Mouse (Mus musculus) adrenal gland, adult (tissue): ENCODE data around the gene Wdr44.
A peak's percentile ranks its signal among the peaks of the same experiment; 100 is the strongest.
"Not testable (repeated sequence)": the region's sequence is repeated elsewhere in the genome, so short reads cannot be mapped to it uniquely, and the experiment has no call there.

Experiments used
- DNase-seq, 2 experiments: peaks; one replicate each; pipeline ENCODE4 v3.0.0; 2022 to 2023; ENCODE audit warnings: low spot score in 1 of 2; ENCODE audit not compliant: inconsistent age in 2 of 2

Gene Wdr44

DNA sequence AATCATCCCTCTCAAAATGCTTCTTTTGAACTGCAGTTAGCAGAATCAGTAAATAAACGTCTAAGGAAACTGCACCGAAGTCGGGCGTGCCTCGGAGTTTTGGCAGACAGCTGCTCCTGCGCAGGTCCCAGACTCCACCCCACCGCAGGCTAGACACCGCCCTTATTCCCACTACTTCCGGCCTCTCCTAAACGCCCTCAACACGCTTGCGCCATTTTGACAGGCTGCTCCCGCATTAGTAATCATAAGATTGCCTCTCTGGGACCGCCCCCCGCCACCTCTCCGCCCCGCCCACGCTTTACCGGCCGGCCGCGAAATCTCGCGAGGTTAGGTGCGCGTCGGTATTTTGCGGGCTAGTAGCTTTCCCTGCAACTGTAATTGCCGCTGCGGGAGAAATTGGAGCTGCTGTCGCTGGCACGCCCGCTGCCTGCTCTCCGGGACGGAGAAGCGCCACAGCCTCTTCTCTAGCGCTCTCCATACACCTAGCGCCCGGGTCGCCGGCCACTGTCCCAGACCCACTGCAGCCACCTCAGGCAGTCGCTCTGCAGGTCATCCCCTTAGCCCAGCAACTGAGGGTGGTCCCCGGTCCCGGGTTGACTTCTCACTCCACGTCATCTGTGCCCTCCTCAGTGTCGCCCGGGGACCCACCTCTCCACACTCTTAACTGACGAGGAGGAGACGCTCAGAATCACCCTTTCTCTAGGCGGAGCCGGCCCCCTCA lies at the start of gene Wdr44:
TSS of gene Wdr44 (plus strand) at position 330 of the 721 bp plus-strand sequence.
- DNase-seq, result peak; percentile 95 to 98

DNA sequence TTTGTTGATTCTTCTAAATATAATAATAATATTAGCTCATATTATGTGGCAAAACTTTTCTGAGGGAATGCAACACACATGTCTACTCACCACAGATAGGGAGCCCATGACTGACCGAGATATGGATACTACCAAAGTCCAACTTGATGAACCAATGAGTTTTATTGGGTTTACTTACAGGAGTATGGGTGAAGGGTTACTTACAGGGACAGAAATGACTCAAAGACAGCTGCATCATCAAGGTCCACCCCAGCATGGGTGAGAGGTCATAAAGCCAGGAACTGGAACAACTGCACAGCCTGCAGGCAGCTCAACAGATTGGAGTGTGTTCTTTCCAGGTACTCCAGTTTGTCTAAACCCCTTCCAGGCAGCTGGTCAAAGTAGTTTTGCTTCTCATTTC lies 44.5 kb upstream of the Wdr44 start:
- no peak for DNase-seq

DNA sequence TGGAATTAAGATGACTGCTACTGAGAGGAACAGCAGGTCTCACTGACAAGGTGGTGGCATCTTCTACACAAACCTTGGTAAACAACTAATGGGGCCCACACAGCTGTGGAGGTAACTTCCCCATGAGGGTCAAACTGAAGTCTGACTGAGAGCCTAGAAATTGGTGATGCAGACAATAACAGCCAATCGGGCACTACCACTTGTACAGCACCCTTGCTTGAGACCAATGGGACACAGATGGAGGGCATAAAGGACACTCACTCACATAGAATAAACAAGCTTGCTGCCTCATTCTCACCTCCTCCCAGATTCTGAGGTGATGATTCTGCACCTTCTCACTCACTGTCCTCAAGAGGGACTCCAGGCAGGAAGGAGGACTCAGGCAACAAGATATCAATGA lies 30.6 kb upstream of the Wdr44 start:
- DNase-seq, result no peak

DNA sequence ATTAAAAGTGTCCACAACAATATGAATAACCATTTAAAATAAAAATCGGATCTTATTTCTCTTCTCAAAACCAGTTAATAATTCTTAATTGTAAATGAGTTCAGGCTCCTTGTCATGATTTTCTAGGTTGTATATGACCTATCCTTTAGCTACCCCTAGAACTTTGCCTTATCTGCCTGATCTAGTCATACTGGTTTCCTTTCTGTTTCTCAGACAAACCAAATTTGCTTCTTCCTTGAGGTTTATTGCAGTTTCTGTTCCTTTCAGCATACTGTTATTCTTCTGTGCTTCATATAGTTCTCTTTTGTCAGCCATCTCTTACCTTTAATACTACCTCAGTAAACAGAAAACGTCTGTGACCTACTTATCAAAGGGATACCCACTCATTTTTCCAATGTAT lies 19.7 kb upstream of the Wdr44 start:
- no peak for DNase-seq

DNA sequence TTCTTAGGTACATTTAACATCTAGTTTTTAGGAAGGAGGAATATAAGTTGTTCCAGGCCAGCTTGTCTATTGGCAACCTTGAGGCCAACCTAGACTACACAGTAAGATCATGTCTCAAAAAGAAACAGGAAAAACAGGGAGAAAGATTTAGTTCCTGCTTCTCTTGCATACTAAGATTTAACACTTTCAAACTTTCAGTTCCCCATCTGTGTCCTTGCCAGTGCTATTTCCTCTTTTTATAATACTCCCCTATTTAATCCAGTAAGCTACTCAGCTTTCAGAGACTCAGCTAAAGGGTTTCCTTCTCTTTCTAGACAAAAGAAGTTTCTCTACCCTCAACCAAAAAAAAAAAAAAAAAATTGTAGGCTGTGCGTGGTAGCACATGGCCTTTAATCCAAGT lies 17.4 kb upstream of the Wdr44 start:
- DNase-seq, result no peak

DNA sequence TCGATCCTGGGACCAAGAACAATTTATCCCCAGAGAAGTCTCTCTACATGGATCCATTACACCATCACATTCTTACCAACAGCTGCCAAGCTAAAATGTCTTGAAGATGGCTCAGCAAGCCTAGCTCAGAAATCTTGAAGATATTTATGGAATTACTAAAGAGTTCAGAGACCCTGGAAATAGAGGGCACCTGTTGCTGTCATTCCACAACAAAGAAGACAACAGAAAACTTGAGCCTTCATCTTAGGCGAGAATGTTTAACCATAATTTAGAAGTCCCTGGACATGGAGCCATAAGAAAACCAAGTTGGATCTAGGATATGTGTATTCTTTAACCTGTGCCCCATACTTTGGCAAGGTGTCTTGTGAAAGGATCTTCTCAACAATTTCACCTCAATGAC lies 16.3 kb upstream of the Wdr44 start:
- no peak for DNase-seq

DNA sequence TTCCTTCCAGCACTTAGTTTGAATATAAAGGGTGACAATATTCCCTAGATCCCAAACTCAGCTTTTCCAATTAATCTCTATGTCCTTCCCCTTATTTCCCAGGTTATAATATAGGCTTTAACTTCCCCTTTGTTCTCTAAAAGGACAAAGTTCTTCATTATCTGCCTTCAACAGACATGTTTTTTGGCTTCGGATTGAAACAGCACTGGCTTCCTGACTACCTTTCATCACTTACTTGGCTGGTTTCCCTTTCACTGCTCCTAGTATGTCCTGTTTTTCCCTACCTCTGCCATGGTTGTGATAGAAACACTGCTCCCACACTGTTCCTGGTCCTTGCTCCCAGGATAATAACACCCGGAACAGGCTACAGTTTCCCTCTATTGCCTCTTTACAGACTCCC lies 15.3 kb upstream of the Wdr44 start:
- DNase-seq, result no peak

DNA sequence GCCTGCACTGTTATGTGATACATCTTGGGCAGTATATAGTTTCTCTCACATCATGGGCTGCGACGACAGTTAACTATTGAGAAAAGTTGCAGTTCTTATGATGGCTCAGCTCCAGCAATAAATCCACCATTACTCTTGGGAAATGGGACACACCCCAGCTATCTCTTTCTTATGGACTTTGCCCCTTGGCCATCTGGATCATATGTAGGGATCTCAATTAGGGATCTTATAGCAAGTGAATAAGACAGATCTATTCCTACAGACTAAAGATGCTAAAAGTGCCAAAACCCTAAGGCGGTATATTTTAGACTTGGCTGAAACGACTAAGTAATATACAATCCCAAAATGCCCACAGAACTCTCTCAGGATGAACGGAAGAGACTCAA lies 522 bp upstream of the Wdr44 start:
- no peak for DNase-seq

DNA sequence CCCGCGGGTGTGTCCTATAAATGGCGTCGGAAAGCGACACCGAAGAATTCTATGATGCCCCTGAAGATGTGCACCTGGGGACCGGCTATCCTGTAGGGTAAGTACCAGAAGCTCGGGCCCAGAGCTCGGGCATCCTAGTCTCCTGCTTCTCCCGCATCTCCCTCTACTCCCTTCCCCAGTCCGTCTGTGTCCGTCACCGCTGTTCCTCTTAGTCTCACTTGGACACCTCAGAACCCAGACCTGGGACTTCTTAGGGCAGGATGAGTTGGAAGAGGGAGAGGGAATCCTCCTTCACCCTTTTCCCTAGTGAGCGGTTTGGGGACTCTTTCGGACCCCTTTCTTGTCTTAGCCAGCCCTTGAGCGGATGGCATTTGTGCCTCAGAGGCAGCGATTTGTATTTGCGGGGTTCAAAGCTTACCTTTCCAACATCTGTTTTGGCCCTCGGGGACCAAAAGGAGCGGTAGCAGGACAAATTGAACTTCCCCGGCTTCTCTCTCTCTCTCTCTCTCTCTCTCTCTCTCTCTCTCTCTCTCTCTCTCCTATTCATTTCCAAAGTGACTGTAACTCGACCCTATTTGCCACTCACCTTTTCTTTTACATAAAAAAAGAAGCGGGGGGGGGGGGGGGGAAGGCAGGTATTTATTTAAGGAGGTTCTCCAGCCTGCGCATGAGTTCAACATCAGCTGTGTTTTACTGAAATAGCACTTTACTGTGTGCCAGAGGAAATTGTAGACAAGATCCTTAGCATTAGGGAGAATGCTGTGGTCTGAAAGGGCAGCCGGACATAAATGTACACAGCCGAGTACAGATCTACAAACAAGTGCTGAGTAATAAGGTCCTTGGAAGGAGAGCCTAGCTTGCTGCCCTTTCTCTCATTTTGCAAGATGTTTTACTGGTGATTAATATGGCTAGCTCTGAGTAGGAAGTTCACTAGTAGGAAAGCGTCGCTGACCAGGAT lies 871 bp downstream of the Wdr44 start:
- peak; percentile 5 to 66 for DNase-seq

DNA sequence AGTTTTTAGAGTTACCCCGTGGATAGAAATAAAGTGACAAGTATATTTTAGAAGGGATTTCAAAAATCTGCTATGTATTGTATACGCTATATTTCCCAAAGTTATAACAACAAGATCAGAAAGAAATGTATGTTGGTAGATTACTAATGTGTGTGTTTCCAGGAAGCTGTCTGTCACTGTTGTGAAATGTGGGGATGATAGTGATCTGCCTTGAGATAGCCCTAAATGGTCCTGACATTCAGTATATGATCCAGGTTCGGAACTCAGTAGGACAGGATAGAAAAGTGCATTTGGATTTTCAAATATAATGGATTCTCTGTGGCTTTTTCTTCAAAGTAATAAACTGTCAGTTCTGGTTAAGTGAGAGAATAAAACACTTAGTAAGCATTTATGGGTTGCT lies 1.7 kb downstream of the Wdr44 start:
- DNase-seq, result no peak

DNA sequence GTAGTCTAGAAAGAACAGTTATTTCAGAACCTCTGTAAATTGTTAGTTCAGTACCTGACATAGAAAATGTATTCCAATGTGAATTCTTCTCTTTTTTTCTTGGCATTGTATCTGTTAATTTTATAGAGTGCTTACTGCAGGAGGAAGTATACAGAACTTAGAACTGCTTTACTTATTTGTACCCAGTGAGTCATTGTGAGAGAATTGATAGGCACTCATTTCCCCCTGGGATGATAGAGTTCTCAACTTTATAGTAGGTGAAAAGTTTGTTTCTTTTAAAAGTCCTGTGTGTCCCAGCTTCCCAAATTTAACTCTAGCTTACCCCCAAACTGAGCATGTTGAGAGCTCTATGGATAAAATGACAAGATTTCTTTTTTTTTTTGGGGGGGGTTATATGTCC lies 2.3 kb downstream of the Wdr44 start:
- DNase-seq, result no peak

DNA sequence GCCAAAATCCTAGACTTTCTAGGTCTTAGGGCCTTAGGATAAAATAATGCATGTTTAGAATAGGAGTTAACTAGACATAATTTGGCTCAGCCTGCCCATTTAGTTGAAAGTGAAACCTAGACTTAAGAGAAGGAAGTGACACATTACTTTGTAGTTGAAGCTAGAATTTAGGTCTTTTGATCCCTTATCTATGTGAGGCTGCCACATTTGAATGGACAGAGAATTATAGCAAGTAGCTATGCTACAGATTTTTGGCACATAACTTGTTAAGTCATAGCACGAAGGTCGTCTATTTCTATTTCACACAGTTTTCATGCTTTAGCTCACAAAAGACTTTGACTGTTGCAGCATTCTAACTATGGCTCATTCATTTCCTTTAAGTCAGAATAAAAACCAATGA lies 4.5 kb downstream of the Wdr44 start:
- DNase-seq, result no peak

DNA sequence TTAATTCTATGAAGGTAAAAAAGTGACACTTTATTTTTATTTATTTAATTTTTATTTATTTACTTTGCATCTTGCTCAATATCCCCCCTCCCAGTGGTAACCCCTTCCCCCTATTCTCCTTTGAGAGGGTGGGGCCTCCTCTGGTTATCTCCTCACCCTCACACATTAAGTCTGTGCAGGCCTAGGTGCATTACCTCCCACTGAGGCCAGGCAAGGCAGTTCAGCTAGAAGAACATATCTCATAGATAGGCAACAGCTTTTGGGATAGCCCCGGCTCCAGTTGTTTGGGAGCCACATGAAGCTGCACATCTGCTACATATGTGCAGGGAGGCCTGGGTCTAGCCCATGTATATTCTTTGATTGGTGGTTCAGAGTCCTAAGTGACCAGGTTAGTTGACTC lies 6.2 kb downstream of the Wdr44 start:
- DNase-seq, result no peak

DNA sequence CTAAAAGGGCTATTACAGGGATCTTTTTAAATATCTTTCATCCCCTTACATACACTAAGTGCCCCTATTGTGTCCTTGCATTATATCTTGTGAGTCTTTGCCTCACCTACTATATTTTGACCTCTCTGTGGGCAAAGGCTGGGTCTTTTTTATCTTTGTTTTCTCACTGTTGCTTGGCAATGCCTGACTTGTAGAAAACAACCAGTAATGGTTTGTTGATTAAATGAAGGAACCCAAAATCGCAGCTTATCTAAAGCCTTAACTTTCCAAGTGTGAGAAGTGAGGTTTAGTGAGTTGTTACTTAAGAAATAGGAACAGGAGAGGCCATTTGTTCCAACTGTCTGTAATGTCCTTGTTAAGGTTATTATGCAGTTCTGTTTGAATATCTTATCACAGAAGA lies 24.4 kb downstream of the Wdr44 start:
- no peak for DNase-seq

DNA sequence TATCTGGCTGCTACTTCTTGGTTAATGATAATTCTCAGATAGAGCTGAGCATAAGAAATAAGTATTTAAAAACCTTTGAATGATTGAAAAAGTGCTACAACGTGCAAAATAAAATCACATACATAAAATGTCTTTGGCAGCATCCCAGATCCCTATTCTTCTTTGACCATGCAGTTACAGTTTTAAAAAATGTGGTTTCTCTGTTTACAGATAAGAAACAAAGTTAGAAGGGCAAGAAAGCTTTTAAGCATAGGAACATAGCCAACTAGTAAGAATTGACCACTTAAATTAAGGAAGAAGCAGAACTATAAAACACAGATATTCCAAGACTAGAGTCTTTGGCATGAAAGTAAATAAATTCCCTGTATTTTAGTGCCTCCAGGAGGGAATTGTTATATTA lies 34.6 kb downstream of the Wdr44 start:
- no peak for DNase-seq

DNA sequence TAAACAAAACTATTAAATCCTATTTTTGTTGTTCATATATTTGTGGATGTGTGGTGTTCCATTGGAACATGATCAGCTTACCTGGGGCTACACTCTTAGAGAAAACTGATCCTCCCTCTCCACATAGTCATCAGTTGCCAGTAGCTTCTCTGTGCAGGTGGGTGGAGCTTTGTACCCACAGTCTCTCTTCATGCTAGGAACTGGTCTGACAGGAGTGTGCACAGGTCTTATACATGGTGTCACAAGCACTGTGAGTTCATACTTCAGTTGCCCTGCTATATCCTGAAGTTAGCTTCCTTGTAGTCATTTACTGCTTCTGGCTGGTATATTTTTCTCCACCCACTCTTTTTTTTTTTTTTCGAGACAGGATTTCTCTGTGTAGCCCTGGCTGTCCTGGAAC lies 61.8 kb downstream of the Wdr44 start:
- DNase-seq, result no peak

DNA sequence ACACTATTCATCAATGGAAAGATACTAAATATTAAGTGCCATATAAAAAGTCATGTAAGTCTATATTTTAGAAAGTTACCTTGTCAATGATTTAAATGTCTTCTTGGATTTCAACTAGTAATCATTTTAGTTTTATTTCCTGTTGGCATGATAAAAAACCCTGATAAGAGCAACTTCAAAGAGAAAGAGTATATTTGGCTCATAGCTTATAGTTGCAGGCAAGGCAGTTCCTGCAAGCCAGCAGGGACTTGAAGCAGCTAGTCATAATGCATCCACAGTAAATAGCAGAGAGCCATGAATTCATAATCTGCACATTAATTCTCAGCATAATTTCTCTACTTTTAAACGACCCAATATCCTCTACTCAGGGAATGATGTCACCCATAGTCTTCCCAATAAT lies 75.0 kb downstream of the Wdr44 start:
- DNase-seq, result no peak

DNA sequence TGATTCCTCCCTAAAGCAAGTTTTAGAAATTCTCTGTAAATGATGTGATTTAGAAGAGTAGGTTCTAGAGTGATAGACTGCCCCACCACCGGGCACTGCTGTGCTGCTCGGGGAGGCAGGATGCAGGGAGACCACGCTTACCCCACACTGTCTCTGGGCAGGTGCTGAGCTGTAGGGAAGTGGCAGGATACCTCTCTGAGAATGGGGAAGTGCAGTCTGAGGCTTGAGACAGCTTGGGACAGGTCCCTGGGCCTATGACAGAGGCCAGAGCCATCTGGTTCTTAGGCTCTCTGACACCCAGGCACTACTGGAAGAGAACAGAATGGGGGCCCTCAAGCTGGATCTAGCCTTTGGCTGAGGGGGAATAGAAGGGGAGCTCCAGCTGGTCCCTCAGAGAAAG lies 114.3 kb downstream of the Wdr44 start:
- DNase-seq, result no peak

DNA sequence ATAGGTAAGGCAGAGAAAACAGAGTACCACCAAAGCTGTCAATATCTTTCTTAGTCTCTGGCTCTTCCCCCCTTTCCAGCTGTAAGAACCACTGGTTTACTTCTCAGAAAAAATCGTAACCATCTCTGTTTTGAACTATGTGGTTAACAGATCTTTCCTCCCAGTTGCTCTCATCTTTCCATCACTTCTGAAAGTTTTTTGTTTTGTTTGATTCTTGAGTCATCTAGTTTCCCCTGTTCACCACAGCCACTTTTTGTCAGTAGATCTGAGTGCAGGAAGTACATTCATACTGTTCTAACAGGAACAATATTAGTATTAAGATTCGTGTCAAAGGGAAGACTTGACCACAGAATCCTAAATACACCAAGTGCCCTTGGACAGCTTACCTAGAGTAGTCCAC lies 117.5 kb downstream of the Wdr44 start:
- DNase-seq, result no peak

DNA sequence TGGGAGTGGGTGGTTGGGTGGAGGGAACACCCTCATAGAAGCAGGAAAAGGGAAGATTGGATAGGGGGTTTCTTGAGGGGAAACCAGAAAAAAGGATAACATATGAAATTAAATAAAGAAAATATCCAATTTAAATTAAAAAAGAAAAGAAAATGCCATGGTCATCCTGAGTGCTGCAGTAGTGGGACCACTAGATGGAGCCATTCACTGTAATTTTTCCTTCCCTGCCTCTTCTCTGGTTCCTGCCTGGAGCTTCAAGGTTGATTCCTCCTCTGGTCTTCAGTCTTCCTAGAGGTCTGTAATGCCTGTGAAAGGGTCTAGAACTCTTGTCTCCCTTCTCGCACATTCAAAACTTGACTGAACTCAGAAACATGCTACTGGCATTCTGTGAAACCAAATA lies 120.4 kb downstream of the Wdr44 start:
- DNase-seq, result peak in 1 of 2 experiments; percentile 29

DNA sequence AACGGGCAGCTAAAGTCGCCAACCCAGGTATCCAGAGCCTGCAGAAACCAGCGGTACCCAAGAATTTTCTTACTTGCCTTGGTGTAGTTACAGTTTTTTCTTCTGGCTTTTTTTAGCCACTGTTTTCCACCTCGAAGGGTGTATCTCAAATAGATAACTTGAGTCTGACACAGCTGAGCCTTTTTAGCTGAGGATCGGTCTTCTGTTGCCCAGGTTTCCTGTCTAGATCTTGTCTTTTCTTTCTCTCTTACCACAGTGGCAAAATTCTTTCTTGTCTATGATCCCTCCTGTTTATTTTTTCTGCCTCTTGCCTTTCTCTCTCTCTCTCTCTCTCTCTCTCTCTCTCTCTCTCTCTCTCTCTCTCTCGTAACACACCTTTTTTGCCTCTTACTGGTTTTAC lies 130.0 kb downstream of the Wdr44 start:
- DNase-seq, result not testable (repeated sequence)

DNA sequence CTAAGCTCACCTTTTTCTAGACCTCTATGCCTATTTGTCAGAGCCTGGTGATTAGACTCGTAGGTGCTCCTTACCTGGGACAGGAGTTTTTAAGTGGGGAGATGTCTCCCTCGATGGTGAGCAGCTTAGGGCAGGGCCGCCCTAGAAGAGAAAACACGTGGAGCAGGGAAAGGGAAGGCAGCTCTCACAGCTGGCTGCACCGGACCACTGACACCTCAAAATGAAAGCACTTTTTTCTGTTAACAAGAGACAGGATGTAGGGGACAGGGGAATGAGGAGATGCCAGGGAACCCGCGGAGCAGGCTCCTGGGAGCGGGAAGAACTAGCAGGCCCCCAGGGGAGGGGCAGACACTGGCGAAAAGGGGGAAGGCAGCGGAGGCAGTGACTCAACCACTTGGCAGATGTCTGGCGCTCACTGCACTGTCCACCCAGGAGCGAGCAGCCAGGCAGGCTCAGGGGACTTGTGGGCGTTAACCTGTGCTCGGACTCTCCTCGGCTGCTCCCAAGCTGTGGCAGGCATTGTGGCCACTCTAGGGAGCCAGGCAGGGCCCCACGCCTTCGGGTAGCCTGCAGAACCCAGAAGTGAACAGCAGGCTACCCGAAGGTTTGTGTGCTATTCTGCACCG lies 130.7 kb downstream of the Wdr44 start:
- DNase-seq, result peak; percentile 32 to 48
